Mouse (Mus musculus) ES-Bruce4 (cell line): Measurements from ENCODE around the gene Isca2. TPM values are rescaled to one million over a fixed set of nuclear protein-coding genes. Genes with fewer than 3 reads are reported as not detected.

ENCODE experiments used
- H3K27ac ChIP-seq: 2 replicates; pipeline ENCODE4 v1.5.1; 2012; ENCODE audit warnings: low read length, inconsistent platforms; ENCODE audit not compliant: insufficient read depth
- H3K27me3 ChIP-seq: 2 replicates; pipeline ENCODE4 v1.6.1; 2012; ENCODE audit warnings: mild to moderate bottlenecking, low read length, inconsistent platforms; ENCODE audit not compliant: control insufficient read depth, poor library complexity, insufficient read depth, severe bottlenecking
- H3K36me3 ChIP-seq: 2 replicates; pipeline ENCODE4 v1.6.1; 2012; ENCODE audit warnings: inconsistent platforms, mild to moderate bottlenecking, low read length, moderate library complexity; ENCODE audit not compliant: control insufficient read depth, poor library complexity, insufficient read depth, severe bottlenecking
- H3K4me1 ChIP-seq: one replicate; pipeline ENCODE4 v1.8.1; 2011; ENCODE audit warnings: low read length; ENCODE audit not compliant: control insufficient read depth, insufficient read depth
- H3K4me3 ChIP-seq: 2 replicates; pipeline ENCODE4 v1.5.1; 2011; ENCODE audit warnings: low read depth, mild to moderate bottlenecking, low read length
- H3K9ac ChIP-seq: 2 replicates; pipeline ENCODE4 v1.6.1; 2012; ENCODE audit warnings: low read depth, mild to moderate bottlenecking, inconsistent platforms; ENCODE audit not compliant: poor library complexity, severe bottlenecking
- H3K9me3 ChIP-seq: replicated peaks from 2 replicates; pipeline ENCODE4 v1.6.1; 2012; ENCODE audit warnings: mild to moderate bottlenecking, low read length, inconsistent platforms; ENCODE audit not compliant: control insufficient read depth, poor library complexity, insufficient read depth, severe bottlenecking
- CTCF ChIP-seq: IDR thresholded peaks from one replicate; pipeline ENCODE4 v1.8.1; 2011; ENCODE audit warnings: low read depth, low read length
- EP300 ChIP-seq: IDR thresholded peaks from 2 replicates; pipeline ENCODE4 v1.6.1; 2011; ENCODE audit warnings: low read depth, low read length; ENCODE audit not compliant: insufficient read depth
- POLR2A ChIP-seq: IDR thresholded peaks from one replicate; pipeline ENCODE4 v1.8.1; 2011; ENCODE audit warnings: low read length; ENCODE audit not compliant: insufficient read depth
- polyA plus RNA-seq: library from polyadenylated mRNA; stranded (reverse); fragments of >200 nt; gene quantifications from 2 replicates; pipeline ENCODE4 v1.2.4, GENCODE M21; 2011; ENCODE audit warnings: low read depth; ENCODE audit not compliant: missing spikeins, insufficient read depth, insufficient read length

Isca2 gene
- polyA plus RNA-seq, 1 experiment, result 44.4 TPM

GRCm38 (mm10) chr12:84766113-84766735 is 6.8 kb upstream of the Isca2 start:
- Histone ChIP-seq H3K9ac (no peak overlapping the region), H3K4me3 (no peak overlapping the region), H3K4me1 (peaks cover 4% of the 10 kb centered on the region), H3K27ac (no peak overlapping the region), H3K36me3 (peaks cover 24% of the 10 kb centered on the region), H3K27me3 (no peaks in the 10 kb centered on the region), H3K9me3 (no peaks in the 10 kb centered on the region)
- no peak for TF ChIP-seq POLR2A
- no peak for TF ChIP-seq EP300
- TF ChIP-seq CTCF, result no peak

GRCm38 (mm10) chr12:84767510-84767909 is 5.5 kb upstream of the Isca2 start:
- peaks cover 4% of the 10 kb centered on the region for H3K4me1 ChIP-seq
- peaks cover 24% of the 10 kb centered on the region for H3K36me3 ChIP-seq
- H3K4me3 ChIP-seq, result no peak overlapping the region
- no peak for TF ChIP-seq CTCF
- no peak for TF ChIP-seq POLR2A
- TF ChIP-seq EP300, result no peak
- H3K27ac ChIP-seq, result no peak overlapping the region
- no peak overlapping the region for H3K9ac ChIP-seq
- no peaks in the 10 kb centered on the region for H3K9me3 ChIP-seq
- H3K27me3 ChIP-seq, result no peaks in the 10 kb centered on the region

GRCm38 (mm10) chr12:84769624-84770023 is 3.4 kb upstream of the Isca2 start:
- H3K27ac ChIP-seq, result no peak overlapping the region
- H3K4me1 ChIP-seq, result peaks cover 4% of the 10 kb centered on the region
- H3K36me3 ChIP-seq, result peaks cover 10% of the 10 kb centered on the region

GRCm38 (mm10) chr12:84771981-84772520 is 1.0 kb upstream of the Isca2 start:
- H3K27ac ChIP-seq, result peak overlapping the region; percentile 77; the same call in 1 of the 2 replicates
- H3K9ac ChIP-seq, result peak overlapping the region; percentile 82
- peak overlapping the region; percentile 87 for H3K4me3 ChIP-seq
- H3K4me1 ChIP-seq, result peaks cover 4% of the 10 kb centered on the region
- H3K36me3 ChIP-seq, result 0 out of 2 replicates have a peak, but pooled peaks cover 5% of the 10 kb centered on the region
- no peaks in the 10 kb centered on the region for H3K27me3 ChIP-seq
- no peak for TF ChIP-seq EP300
- no peak for TF ChIP-seq POLR2A
- no peak for TF ChIP-seq CTCF
- no peaks in the 10 kb centered on the region for H3K9me3 ChIP-seq

More at GRCm38 (mm10) chr12:84769624-84770023, 3.4 kb upstream of the Isca2 start:
- no peak for TF ChIP-seq POLR2A
- TF ChIP-seq EP300, result no peak
- TF ChIP-seq CTCF, result no peak
- Histone ChIP-seq H3K27me3 (no peaks in the 10 kb centered on the region), H3K4me3 (no peak overlapping the region), H3K9ac (no peak overlapping the region), H3K9me3 (no peaks in the 10 kb centered on the region)

GRCm38 (mm10) chr12:84773476-84773875 is 425 bp downstream of the Isca2 start:
- Histone ChIP-seq H3K4me3 (peak overlapping the region; percentile 90), H3K9me3 (no peaks in the 10 kb centered on the region), H3K27me3 (no peaks in the 10 kb centered on the region), H3K4me1 (peaks cover 4% of the 10 kb centered on the region), H3K36me3 (0 out of 2 replicates have a peak, but pooled peaks cover 5% of the 10 kb centered on the region), H3K27ac (no peak overlapping the region), H3K9ac (peak overlapping the region; percentile 81)
- no peak for TF ChIP-seq POLR2A
- TF ChIP-seq CTCF, result no peak
- no peak for TF ChIP-seq EP300

GRCm38 (mm10) chr12:84774376-84774775 is 1.3 kb downstream of the Isca2 start:
- Histone ChIP-seq H3K9ac (no peak overlapping the region), H3K4me1 (peaks cover 3% of the 10 kb centered on the region), H3K27me3 (no peaks in the 10 kb centered on the region), H3K9me3 (no peaks in the 10 kb centered on the region), H3K27ac (no peak overlapping the region), H3K4me3 (no peak overlapping the region), H3K36me3 (no peaks in the 10 kb centered on the region)
- TF ChIP-seq POLR2A, result no peak
- no peak for TF ChIP-seq CTCF
- TF ChIP-seq EP300, result no peak
